Mouse (Mus musculus): ENCODE results near the gene Spg7.

- TF ChIP-seq CTCF (IDR thresholded peaks at IDR 0.05; ENCODE audit: borderline replicate concordance, insufficient read depth, low read depth, low read length) (no peak), POLR2A (IDR thresholded peaks at IDR 0.05; ENCODE audit: borderline replicate concordance, insufficient read depth, low read length) (no peak)
Observed at GRCm38 (mm10) chr8:123046706-123047105, 16.0 kb upstream of the Spg7 start.

All from cerebellum, adult 2 months (tissue).